Mouse (Mus musculus): ENCODE measurements around the gene Nr2c2ap. TPM values are rescaled to one million over a fixed set of nuclear protein-coding genes. Genes with fewer than 3 reads are reported as not detected.

Nr2c2ap gene
- polyA plus RNA-seq, 1 experiment from 2014 or later = 25.1 TPM

DNA sequence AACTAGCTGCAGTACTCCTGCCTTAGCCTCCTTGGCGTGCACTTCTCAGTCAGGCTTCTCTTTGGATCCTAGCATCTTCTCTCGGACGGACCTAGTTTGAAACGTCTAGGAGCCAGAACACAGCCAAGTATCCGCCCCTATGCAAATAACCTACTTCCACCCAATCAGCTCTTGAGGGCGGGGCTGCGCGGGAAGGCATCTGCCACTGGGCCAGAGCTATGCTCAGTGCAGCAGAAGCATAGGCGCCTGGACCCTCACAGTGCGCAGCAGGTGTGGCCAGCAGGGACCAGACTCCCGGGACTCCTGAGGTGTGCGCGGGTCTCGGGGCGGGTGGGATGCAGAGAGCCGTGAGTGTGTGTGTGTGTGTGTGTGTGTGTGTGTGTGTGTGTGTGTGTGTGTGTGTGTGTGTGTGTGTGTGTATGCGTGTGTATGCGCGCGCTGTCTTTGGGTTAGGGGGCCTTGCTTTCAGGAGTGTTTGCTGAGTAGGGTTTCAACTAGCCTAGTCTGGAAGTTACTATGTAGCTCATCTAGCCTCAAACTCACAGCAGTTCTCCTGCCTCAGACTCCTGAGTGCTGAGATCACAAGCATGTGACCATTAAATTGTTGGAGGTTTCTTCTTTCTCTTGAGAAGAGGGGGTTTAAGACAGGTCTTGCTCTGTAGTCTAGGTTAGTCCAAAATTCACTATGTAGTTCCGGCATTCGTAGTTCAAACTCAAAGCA is 21.6 kb downstream of the Nr2c2ap start:
- no peaks in the 10 kb centered on the region for H3K36me3 ChIP-seq
- peaks cover 10% of the 10 kb centered on the region for H3K4me1 ChIP-seq
- H3K27me3 ChIP-seq = peaks cover 16% of the 10 kb centered on the region
- peak overlapping the region; percentile 47 for H3K4me2 ChIP-seq (replicated peaks)
- 0 out of 2 replicates have a peak overlapping the region, but pooled peaks have one; percentile 19 for H3K9ac ChIP-seq
- 10% methylated on average over 18 of the region's 22 CpGs for WGBS
- peak; percentile 95 for ATAC-seq (ENCODE audit: low FRiP score, low read depth)
- H3K27ac ChIP-seq = no peak overlapping the region
- no peaks in the 10 kb centered on the region for H3K9me3 ChIP-seq
- H3K4me3 ChIP-seq = peak overlapping the region; percentile 10

DNA sequence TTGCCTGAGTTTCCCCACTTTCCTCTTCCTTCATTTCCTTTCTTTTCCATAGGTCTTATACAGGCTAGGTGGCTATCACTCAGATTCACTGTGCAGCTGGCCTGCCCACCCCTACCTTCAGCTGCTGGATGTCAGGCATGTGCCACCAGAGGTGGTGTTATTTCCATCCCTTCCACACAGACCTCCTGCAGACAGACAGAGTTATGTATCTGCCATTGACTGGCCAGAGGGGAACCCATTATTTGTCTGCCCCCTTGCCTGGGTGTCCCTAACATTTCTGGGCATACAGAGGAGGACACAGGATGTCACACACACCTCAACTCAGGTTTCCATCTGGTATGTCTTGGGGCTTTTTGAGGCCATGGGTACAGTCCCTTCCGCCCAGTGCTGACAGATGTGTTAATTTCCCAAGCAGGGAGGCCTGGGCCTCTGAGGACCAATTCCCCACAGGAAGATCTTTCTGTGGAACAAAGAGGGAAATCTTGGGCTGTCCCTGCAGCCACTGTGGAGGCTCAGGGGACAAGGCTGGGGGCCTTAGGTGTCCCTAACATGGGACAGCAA is 26.2 kb downstream of the Nr2c2ap start:
- Histone ChIP-seq H3K36me3 (no peaks in the 10 kb centered on the region), H3K27me3 (peaks cover 7% of the 10 kb centered on the region; the same call in 1 of the 2 replicates), H3K4me3 (no peak overlapping the region), H3K4me1 (peaks cover 9% of the 10 kb centered on the region; the same call in 1 of the 2 replicates), H3K9ac (0 out of 2 replicates have a peak overlapping the region, but pooled peaks have one; percentile 6), H3K9me3 (no peaks in the 10 kb centered on the region; the same call in 1 of the 2 replicates), H3K27ac (no peak overlapping the region), H3K4me2 (replicated peaks) (no peak overlapping the region)
- 83% methylated on average over 1 of the region's 1 CpGs for WGBS
- ATAC-seq (ENCODE audit: low FRiP score, low read depth) = no peak

DNA sequence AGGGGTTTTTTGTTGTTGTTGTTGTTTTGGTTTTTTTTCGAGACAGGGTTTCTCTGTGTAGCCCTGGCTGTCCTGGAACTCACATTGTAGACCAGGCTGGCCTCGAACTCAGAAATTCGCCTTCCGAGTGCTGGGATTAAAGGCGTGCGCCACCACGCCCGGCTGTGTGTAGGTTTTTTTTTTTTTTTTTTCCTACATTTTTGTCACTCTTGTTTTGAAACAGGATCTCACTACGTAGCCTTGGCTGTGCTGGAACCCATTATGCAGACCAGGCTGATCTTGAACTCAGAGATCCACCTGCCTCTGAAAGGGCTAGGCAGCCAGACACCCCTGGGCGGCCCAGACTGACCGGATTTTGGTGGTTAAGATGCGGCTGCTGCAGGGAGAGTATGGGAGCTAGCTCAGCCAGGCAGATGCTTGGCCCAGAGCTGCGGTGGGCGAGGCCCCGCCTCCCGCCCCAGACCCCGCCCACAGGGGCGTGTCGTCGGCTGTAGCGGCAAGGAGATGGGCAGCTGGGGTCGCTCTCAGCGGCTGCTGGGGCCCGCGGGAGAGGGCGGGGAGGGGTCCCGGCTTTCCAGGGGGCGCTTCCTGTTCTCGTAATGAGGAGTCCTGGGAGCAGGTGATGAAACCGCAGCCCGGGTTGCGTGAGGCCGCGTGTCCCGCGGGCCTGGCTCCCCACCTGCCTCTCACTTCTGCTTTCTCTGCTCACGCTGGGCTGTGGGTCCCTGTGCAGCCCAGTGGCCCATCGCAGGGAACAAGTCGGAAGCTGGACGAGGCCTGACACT is 27.1 kb downstream of the Nr2c2ap start:
- Histone ChIP-seq H3K4me3 (peak overlapping the region; percentile 53), H3K9ac (peak overlapping the region; percentile 62), H3K36me3 (no peaks in the 10 kb centered on the region), H3K4me1 (peaks cover 8% of the 10 kb centered on the region; the same call in 1 of the 2 replicates), H3K9me3 (no peaks in the 10 kb centered on the region; the same call in 1 of the 2 replicates), H3K27ac (no peak overlapping the region; the same call in 1 of the 2 replicates), H3K27me3 (peaks cover 7% of the 10 kb centered on the region; the same call in 1 of the 2 replicates), H3K4me2 (replicated peaks) (peak overlapping the region; percentile 77)
- WGBS = 12% methylated on average over 37 of the region's 40 CpGs
- ATAC-seq (ENCODE audit: low FRiP score, low read depth) = peak; percentile 93

DNA sequence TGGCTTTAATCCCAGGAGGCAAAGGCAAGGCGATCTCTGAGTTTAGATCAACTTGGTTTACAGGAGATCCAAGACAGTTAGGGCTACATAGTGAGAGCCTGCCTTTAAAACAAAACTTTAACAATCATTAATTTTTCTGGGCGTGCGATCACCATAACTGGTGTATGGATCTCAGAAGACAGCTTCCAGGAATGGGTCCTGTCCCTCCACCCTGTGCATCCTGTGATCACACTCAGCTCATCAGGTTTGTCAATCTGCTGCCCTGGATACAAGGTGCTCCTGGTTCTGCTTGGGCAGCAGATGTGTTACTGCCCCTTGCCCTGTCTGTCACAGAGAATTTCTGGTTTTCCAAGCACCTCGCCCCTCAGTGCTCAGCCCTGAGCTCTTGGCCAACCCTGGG is 28.1 kb downstream of the Nr2c2ap start:
- Histone ChIP-seq H3K4me3 (0 out of 2 replicates have a peak overlapping the region, but pooled peaks have one; percentile 53), H3K9me3 (no peaks in the 10 kb centered on the region; the same call in 1 of the 2 replicates), H3K9ac (no peak overlapping the region), H3K27me3 (peaks cover 12% of the 10 kb centered on the region), H3K4me2 (replicated peaks) (no peak overlapping the region), H3K36me3 (no peaks in the 10 kb centered on the region), H3K27ac (no peak overlapping the region), H3K4me1 (peaks cover 8% of the 10 kb centered on the region; the same call in 1 of the 2 replicates)
- no peak for ATAC-seq (ENCODE audit: low FRiP score, low read depth)
- 86% methylated on average over 4 of the region's 4 CpGs for WGBS

DNA sequence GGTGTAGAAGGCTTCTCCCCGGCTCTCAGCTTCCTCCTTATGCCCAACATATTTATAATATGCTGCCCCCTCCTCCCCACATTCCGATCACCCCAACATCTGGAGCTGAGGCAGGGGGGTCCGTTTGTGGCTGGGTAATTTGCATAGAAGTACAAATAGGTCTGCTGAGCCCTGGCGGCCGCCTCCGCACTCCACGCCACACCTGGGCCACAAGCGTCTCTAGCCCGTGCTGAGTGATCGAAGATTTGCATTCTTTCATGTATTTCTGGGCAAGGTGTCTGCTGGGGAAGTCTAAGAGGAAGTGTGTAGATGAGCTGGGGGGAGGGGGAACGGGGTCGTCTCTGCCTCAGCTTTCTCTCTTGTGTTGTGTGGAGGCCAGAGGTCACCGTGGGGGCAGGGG is 28.9 kb downstream of the Nr2c2ap start:
- Histone ChIP-seq H3K36me3 (no peaks in the 10 kb centered on the region), H3K9me3 (no peaks in the 10 kb centered on the region; the same call in 1 of the 2 replicates), H3K4me3 (no peak overlapping the region), H3K27me3 (peaks cover 18% of the 10 kb centered on the region), H3K4me2 (replicated peaks) (no peak overlapping the region), H3K4me1 (peaks cover 8% of the 10 kb centered on the region; the same call in 1 of the 2 replicates), H3K9ac (no peak overlapping the region), H3K27ac (no peak overlapping the region)
- 66% methylated on average over 13 of the region's 13 CpGs for WGBS
- ATAC-seq (ENCODE audit: low FRiP score, low read depth) = no peak

DNA sequence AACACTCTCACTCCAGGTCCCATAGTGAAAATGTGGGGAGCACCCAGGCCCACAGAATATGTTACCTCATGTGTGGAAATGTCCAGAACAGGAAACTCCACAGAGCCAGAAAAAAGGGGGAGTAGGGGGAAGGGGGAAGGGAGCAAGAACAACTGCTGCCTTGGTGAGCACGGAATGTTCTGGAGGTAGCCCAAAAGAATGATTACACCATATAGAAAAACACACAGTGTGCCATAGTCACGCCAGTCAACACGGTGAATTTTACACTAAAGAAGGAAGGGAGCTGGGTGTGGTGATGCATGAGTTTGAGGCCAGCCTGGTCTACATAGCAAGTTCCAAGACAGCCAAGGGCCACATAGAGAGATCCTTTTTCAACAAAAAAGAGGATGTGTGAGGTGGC is 32.2 kb downstream of the Nr2c2ap start:
- 84% methylated on average over 3 of the region's 3 CpGs for WGBS
- no peak overlapping the region for H3K9ac ChIP-seq
- no peak overlapping the region for H3K27ac ChIP-seq
- ATAC-seq (ENCODE audit: low FRiP score, low read depth) = no peak
- no peaks in the 10 kb centered on the region; the same call in 1 of the 2 replicates for H3K9me3 ChIP-seq
- no peak overlapping the region for H3K4me3 ChIP-seq
- H3K4me2 ChIP-seq (replicated peaks) = no peak overlapping the region
- peaks cover 5% of the 10 kb centered on the region; the same call in 1 of the 2 replicates for H3K4me1 ChIP-seq
- H3K27me3 ChIP-seq = peaks cover 35% of the 10 kb centered on the region
- no peaks in the 10 kb centered on the region for H3K36me3 ChIP-seq

DNA sequence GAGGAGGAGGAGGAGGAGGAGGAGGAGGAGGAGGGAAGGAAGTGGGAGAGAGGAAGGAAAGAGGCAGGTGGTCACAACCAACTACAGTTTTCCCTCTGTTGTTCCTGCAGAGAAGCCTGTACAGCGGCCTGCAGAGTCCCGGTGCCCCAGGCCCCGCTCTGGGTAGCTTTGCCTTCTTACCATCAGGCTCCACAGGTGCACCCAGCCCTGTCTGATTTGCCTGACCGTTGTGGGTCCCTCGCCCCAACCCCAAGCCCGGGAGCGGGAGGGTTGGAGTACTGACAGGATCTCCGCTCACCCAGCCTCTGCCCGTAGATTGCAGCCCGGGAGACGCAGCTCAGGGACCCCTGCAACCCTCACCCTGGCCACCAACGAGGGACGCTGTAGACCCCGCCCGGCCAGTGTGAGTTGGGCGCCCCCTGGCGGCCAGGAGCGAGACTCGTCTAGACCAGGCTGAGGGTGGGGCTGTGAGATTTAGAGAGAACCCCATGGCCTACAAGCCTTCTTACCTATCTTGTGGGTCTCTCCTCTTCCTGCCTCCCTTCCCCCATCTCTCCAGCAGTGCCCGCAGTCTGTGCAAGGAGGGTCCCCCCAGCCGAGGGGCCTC is 35.5 kb downstream of the Nr2c2ap start:
- H3K27ac ChIP-seq = no peak overlapping the region
- H3K4me3 ChIP-seq = peak overlapping the region; percentile 26
- 0 out of 2 replicates have a peak, but pooled peaks cover 4% of the 10 kb centered on the region for H3K4me1 ChIP-seq
- peak overlapping the region; percentile 50 for H3K9ac ChIP-seq
- ATAC-seq (ENCODE audit: low FRiP score, low read depth) = peak; percentile 84
- H3K4me2 ChIP-seq (replicated peaks) = peak overlapping the region; percentile 60
- WGBS = 5% methylated on average over 21 of the region's 21 CpGs
- H3K27me3 ChIP-seq = peaks cover 35% of the 10 kb centered on the region
- H3K9me3 ChIP-seq = no peaks in the 10 kb centered on the region
- no peaks in the 10 kb centered on the region for H3K36me3 ChIP-seq

DNA sequence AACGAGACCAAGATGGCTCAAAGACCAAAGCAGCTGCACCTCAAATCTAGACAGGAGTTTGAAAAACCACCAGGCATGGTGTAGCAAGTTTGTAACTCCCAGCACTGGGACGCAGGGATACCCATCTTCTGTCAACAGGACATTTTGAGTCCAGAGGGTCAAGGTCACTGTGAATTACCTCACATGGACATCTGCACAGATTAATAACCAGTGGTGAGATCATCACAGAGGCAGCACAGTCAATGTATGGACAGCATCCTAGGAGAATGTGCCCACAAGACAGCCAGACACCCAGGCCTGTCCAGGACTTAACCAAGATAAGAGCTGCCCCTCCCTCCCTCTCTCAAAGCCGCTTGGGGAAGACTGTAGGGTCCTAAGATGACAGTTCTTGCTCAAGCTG is 39.0 kb downstream of the Nr2c2ap start:
- 73% methylated on average over 3 of the region's 3 CpGs for WGBS
- Histone ChIP-seq H3K36me3 (0 out of 2 replicates have a peak, but pooled peaks cover 5% of the 10 kb centered on the region), H3K9me3 (no peaks in the 10 kb centered on the region), H3K27ac (no peak overlapping the region), H3K4me1 (peaks cover 17% of the 10 kb centered on the region), H3K4me2 (replicated peaks) (no peak overlapping the region), H3K27me3 (peaks cover 21% of the 10 kb centered on the region), H3K9ac (no peak overlapping the region), H3K4me3 (no peak overlapping the region)
- no peak for ATAC-seq (ENCODE audit: low FRiP score, low read depth)

DNA sequence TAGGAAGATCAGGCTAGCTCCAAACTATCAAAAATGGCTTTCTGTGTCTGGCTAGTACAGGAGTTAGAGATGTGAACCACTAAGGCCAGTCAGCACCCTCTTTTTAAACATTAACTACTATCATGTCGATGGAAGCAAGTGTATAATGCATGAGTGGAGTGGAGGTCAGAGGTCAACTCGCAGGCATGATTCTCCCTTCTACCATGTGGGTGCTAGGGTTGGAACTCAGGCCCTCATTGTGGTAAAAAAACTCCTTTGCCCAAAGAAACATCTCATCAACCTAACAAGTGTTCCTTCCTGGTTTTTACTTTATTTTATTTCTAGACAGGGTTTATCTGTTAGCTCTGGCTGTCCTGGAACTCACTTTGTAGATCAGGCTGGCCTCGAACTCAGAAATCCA is 39.6 kb downstream of the Nr2c2ap start:
- H3K9ac ChIP-seq = no peak overlapping the region
- peaks cover 14% of the 10 kb centered on the region for H3K27me3 ChIP-seq
- no peak overlapping the region for H3K4me3 ChIP-seq
- no peak for ATAC-seq (ENCODE audit: low FRiP score, low read depth)
- peaks cover 17% of the 10 kb centered on the region for H3K4me1 ChIP-seq
- H3K4me2 ChIP-seq (replicated peaks) = no peak overlapping the region
- H3K27ac ChIP-seq = no peak overlapping the region
- no peaks in the 10 kb centered on the region for H3K9me3 ChIP-seq
- WGBS = 86% methylated on average over 3 of the region's 3 CpGs
- H3K36me3 ChIP-seq = 0 out of 2 replicates have a peak, but pooled peaks cover 5% of the 10 kb centered on the region

DNA sequence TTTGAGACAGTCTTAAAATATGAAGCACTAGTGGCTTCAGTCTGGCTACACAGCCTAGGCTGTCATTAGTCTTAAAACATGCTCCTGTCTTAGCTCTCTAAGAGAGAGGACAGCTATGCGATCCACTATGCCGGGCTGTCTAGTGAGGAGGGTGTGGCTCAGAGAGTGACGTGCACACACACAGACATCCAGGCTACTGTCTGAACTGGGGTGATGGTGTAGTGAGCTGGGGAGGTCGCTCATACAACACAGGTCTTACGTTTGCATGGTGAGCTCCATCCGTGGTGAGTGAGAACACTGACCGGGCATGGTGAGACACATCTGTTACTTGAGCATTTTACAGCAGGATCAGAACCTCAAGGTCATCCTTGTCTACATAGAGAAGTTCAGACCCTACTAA is 40.1 kb downstream of the Nr2c2ap start:
- Histone ChIP-seq H3K4me2 (replicated peaks) (peak overlapping the region; percentile 62), H3K27me3 (peaks cover 10% of the 10 kb centered on the region), H3K27ac (no peak overlapping the region), H3K4me1 (peaks cover 17% of the 10 kb centered on the region), H3K9ac (no peak overlapping the region), H3K36me3 (peaks cover 5% of the 10 kb centered on the region; the same call in 1 of the 2 replicates), H3K4me3 (peak overlapping the region; percentile 77; the same call in 1 of the 2 replicates), H3K9me3 (no peaks in the 10 kb centered on the region)
- ATAC-seq (ENCODE audit: low FRiP score, low read depth) = no peak
- 92% methylated on average over 7 of the region's 7 CpGs for WGBS

DNA sequence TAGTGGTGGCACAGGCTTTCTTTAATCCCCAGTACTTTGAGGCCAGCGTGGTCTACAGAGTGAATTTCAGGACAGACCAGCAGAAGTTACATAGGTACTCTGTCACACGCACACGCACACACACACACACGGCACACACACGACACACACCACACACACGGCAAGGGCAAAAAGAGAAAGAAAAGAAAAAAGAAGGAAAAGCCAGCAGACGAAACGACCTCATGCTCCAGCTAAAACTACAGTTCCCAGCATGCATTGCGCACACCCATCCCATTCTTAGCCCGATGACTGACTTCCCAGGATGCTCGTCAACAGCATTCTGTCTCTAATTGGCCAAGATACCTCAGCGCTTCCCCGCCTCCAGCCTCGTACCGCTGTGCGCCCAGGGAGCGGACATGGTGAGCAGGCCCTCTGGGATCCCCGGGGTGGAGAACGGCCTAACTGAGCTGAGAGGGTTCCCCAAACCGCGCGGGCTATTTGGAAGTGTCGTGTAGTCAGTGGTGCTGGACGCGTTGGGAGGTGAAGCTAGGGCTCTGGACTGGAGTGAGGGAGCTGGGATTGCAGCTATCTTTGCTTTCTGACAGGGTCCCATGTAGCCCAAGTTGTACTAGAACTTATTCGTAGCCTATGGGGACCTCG is 41.0 kb downstream of the Nr2c2ap start, which contains the start of gene Tmem161a:
TSS of gene Tmem161a (plus strand) at position 314 of the 639 bp plus-strand sequence.
- 2% methylated on average over 27 of the region's 27 CpGs for WGBS

More for the DNA sequence above, 41.0 kb downstream of the Nr2c2ap start, which contains the start of gene Tmem161a:
- Histone ChIP-seq H3K4me1 (peaks cover 17% of the 10 kb centered on the region), H3K27ac (peak within 1 kb of the TSS; percentile 15; the same call in 1 of the 2 replicates), H3K27me3 (peaks cover 4% of the 10 kb centered on the region; the same call in 1 of the 2 replicates), H3K9me3 (no peaks in the 10 kb centered on the region), H3K4me2 (replicated peaks) (peak within 1 kb of the TSS; percentile 62), H3K9ac (peak within 1 kb of the TSS; percentile 81), H3K4me3 (peak within 1 kb of the TSS; percentile 77), H3K36me3 (peaks cover 15% of the 10 kb centered on the region)
- peak; percentile 97 for ATAC-seq (ENCODE audit: low FRiP score, low read depth)

Measured in limb, embryonic 13.5 days (tissue).